Mouse (Mus musculus) liver, embryonic 13.5 days (tissue): Measurements from ENCODE around the gene Arl5c. TPM values are rescaled to one million over a fixed set of nuclear protein-coding genes. Genes with fewer than 3 reads are reported as not detected.

Experiments used
- ATAC-seq: fragments of 200-750 bp; cut with Nextera tagmentation; 2 replicates; pipeline ENCODE4 v1.8.0; 2017; ENCODE audit warnings: low read depth, mild to moderate bottlenecking, moderate number of reproducible peaks, moderate library complexity
- DNase-seq: peaks from one replicate; pipeline ENCODE4 v3.0.0; 2022
- H3K27ac ChIP-seq: fragments of 300-500 bp; sonication (generic); 2 replicates; pipeline ENCODE4 v1.5.1; 2015; ENCODE audit warnings: moderate library complexity, mild to moderate bottlenecking, inconsistent platforms
- H3K27me3 ChIP-seq: fragments of 300-500 bp; sonication (generic); 2 replicates; pipeline ENCODE4 v1.6.1; 2015; ENCODE audit warnings: mild to moderate bottlenecking, inconsistent platforms
- H3K36me3 ChIP-seq: fragments of 300-500 bp; sonication (generic); 2 replicates; pipeline ENCODE4 v1.6.1; 2015; ENCODE audit warnings: mild to moderate bottlenecking, inconsistent platforms
- H3K4me1 ChIP-seq: fragments of 300-500 bp; sonication (generic); replicated peaks from 2 replicates; pipeline ENCODE4 v1.6.1; 2015; ENCODE audit warnings: inconsistent platforms
- H3K4me2 ChIP-seq: fragments of 300-500 bp; sonication (generic); 2 replicates; pipeline ENCODE4 v1.6.1; 2015; ENCODE audit warnings: inconsistent platforms, mild to moderate bottlenecking, moderate library complexity
- H3K4me3 ChIP-seq: fragments of 300-500 bp; sonication (generic); replicated peaks from 2 replicates; pipeline ENCODE4 v1.5.1; 2015; ENCODE audit warnings: mild to moderate bottlenecking, inconsistent platforms
- H3K9ac ChIP-seq: fragments of 300-500 bp; sonication (generic); 2 replicates; pipeline ENCODE4 v1.6.1; 2015; ENCODE audit warnings: mild to moderate bottlenecking, inconsistent platforms
- H3K9me3 ChIP-seq: fragments of 300-500 bp; sonication (generic); replicated peaks from 2 replicates; pipeline ENCODE4 v1.6.1; 2016; ENCODE audit warnings: inconsistent platforms
- whole genome bisulfite sequencing: fragments of 180-500 bp; shearing (Covaris S2); methylation state at CpG from one replicate; pipeline ENCODE4 v1.1.7; 2015; ENCODE audit not compliant: insufficient replicate concordance; 5-methylcytosine and 5-hydroxymethylcytosine counted together
- polyA plus RNA-seq: library from polyadenylated mRNA; unstranded; fragments of >200 nt; fragmentation: Nextera tagmentation; extraction: Ambion mirVana; gene quantifications from 2 replicates; pipeline ENCODE4 v1.2.1, GENCODE M21; 2015

The Arl5c gene
- polyA plus RNA-seq, 1 experiment from 2014 or later = 12.8 TPM

- H3K9ac ChIP-seq = no peak overlapping the region
- no peak overlapping the region for H3K4me3 ChIP-seq
- no peaks in the 10 kb centered on the region for H3K4me1 ChIP-seq
- H3K9me3 ChIP-seq = no peaks in the 10 kb centered on the region
- DNase-seq (no peak), ATAC-seq (no peak)
- H3K36me3 ChIP-seq = no peaks in the 10 kb centered on the region
- H3K27ac ChIP-seq = no peak overlapping the region
- H3K4me2 ChIP-seq = no peak overlapping the region
- 46% methylated on average over 5 of the region's 5 CpGs for WGBS
- peaks cover 25% of the 10 kb centered on the region for H3K27me3 ChIP-seq
These were observed 18.2 kb downstream of the Arl5c start for GRCm38 (mm10) chr11:97977797-97978196.

DNA sequence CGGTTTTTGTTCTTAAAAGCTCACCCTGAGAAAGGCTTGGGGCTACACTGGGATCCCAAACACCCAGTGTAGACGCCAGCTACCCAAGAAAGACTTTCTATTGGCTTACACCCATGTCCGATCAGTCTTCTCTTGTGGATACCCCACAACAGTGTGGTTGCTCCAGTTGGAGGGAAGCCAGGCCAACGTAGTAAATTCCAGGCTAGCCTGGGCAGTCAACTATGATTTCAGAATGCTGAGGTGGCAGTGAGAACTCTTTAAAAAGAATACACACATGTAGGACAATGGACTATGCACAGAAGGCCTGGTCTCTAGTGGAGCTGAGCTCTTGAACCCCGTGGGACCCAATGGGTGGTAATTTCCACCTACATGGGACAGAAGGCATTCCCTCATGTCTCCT lies 21.2 kb downstream of the Arl5c start:
- H3K27me3 ChIP-seq = peaks cover 18% of the 10 kb centered on the region; the same call in 1 of the 2 replicates
- no peaks in the 10 kb centered on the region for H3K9me3 ChIP-seq
- no peaks in the 10 kb centered on the region for H3K36me3 ChIP-seq
- H3K9ac ChIP-seq = no peak overlapping the region
- DNase-seq (no peak), ATAC-seq (no peak)
- no peak overlapping the region for H3K27ac ChIP-seq
- H3K4me3 ChIP-seq = no peak overlapping the region
- 61% methylated on average over 5 of the region's 5 CpGs for WGBS
- no peak overlapping the region for H3K4me2 ChIP-seq
- no peaks in the 10 kb centered on the region for H3K4me1 ChIP-seq

DNA sequence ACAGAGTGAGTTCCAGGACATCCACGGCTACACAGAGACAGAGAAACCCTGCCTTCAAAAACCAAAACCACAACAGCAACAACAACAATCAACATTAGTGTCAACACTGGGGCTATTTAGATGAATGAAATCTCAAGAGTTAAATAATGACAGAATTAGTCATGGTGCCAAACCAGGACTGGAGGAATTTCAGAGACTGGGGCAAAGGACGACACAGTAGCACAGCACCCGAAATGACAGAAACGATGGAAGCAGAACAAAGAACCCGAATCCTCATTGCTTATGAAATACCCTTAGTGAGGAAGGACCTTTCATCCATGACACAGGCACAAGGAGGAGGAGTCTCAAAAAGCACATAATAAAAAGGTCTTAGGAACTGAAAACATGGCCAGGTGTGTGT lies 21.8 kb downstream of the Arl5c start:
- H3K4me2 ChIP-seq = no peak overlapping the region
- H3K27me3 ChIP-seq = peaks cover 13% of the 10 kb centered on the region; the same call in 1 of the 2 replicates
- 78% methylated on average over 5 of the region's 5 CpGs for WGBS
- ATAC-seq (no peak), DNase-seq (no peak)
- H3K4me1 ChIP-seq = no peaks in the 10 kb centered on the region
- H3K36me3 ChIP-seq = no peaks in the 10 kb centered on the region
- H3K27ac ChIP-seq = no peak overlapping the region
- H3K9ac ChIP-seq = no peak overlapping the region
- no peak overlapping the region for H3K4me3 ChIP-seq
- H3K9me3 ChIP-seq = no peaks in the 10 kb centered on the region

- no peak overlapping the region for H3K9ac ChIP-seq
- no peaks in the 10 kb centered on the region for H3K9me3 ChIP-seq
- no peak overlapping the region for H3K4me3 ChIP-seq
- no peaks in the 10 kb centered on the region for H3K4me1 ChIP-seq
- H3K27me3 ChIP-seq = peaks cover 16% of the 10 kb centered on the region; the same call in 1 of the 2 replicates
- 64% methylated on average over 2 of the region's 2 CpGs for WGBS
- H3K36me3 ChIP-seq = no peaks in the 10 kb centered on the region
- no peak overlapping the region for H3K4me2 ChIP-seq
- no peak overlapping the region for H3K27ac ChIP-seq
- ATAC-seq (no peak), DNase-seq (no peak)
These were observed 23.5 kb downstream of the Arl5c start for GRCm38 (mm10) chr11:97972434-97972833.

DNA sequence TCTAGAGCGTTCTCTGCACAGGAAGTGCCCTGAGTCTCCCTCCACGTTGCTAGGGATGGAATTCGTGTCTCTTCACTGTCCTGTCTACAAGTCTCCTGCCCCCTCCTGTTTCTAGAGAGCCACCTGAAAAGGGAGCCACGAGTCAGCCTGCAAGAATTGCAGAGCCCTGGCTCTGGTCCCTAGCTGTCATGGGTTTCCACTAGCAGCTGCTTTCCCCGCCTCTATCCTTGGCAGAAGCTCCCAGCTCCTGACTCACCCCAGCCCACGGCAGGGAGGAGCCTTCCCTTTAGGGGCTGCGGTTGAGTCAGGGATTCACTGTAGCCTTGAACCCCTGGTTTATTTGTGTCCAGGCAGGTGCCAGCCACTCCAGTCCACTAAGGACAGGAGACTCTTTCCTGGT lies 24.7 kb downstream of the Arl5c start:
- Histone ChIP-seq H3K4me2 (no peak overlapping the region), H3K9ac (no peak overlapping the region), H3K4me3 (no peak overlapping the region), H3K4me1 (no peaks in the 10 kb centered on the region), H3K27me3 (peaks cover 27% of the 10 kb centered on the region), H3K9me3 (no peaks in the 10 kb centered on the region), H3K27ac (no peak overlapping the region), H3K36me3 (no peaks in the 10 kb centered on the region)
- DNase-seq (no peak), ATAC-seq (no peak)
- WGBS = 26% methylated on average over 7 of the region's 7 CpGs

DNA sequence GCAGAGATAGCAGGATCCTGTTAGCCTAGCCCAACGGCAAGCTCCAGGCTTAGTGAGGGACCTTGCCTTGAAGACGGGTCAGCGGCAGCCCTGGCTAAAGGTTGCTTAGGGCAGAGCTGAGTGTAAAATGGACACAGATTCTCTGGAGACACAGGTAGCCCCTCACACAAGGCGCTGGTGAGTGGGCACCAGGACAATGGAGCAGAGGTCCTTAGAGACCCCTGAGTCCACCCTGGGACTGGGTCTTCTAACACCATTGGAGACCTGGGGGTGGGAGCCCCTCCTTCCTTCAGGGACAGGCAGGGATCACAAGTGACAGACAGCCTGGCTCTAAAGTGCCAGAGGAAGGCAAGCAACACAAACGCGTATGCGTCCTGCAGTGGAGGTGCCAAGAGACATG lies 25.2 kb downstream of the Arl5c start:
- Histone ChIP-seq H3K9ac (no peak overlapping the region), H3K9me3 (no peaks in the 10 kb centered on the region), H3K27ac (no peak overlapping the region), H3K36me3 (no peaks in the 10 kb centered on the region), H3K4me1 (no peaks in the 10 kb centered on the region), H3K4me2 (no peak overlapping the region), H3K4me3 (no peak overlapping the region), H3K27me3 (peaks cover 28% of the 10 kb centered on the region)
- no peak for ATAC-seq
- no peak for DNase-seq
- WGBS = 71% methylated on average over 7 of the region's 7 CpGs

DNA sequence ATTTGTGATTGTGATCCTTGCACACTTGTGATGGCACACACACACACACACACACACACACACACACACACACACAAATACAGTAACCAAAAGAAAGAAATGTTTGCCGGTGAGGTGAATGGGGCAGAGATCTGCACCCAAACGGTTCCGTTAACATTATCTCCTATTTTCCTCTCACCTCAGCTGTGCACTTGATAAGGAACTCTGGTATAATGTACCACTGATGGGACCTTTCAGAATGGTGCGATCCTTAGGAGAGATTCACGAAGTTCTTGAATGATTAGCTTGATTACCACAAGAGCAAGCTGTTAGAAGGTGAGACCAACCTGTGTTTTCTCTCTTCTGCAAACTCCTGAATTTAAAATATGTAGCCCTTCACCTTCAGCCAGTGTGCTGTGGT lies 27.6 kb downstream of the Arl5c start:
- ATAC-seq = no peak
- Histone ChIP-seq H3K4me2 (no peak overlapping the region), H3K4me3 (no peak overlapping the region), H3K4me1 (no peaks in the 10 kb centered on the region), H3K36me3 (no peaks in the 10 kb centered on the region), H3K9me3 (no peaks in the 10 kb centered on the region), H3K27me3 (peaks cover 36% of the 10 kb centered on the region), H3K9ac (no peak overlapping the region), H3K27ac (no peak overlapping the region)
- 43% methylated on average over 5 of the region's 5 CpGs for WGBS
- no peak for DNase-seq

- peaks cover 36% of the 10 kb centered on the region for H3K27me3 ChIP-seq
- H3K9me3 ChIP-seq = no peaks in the 10 kb centered on the region
- no peak for ATAC-seq
- 51% methylated on average over 2 of the region's 2 CpGs for WGBS
- DNase-seq = no peak
- H3K9ac ChIP-seq = no peak overlapping the region
- H3K4me3 ChIP-seq = no peak overlapping the region
- H3K4me2 ChIP-seq = no peak overlapping the region
- no peaks in the 10 kb centered on the region for H3K4me1 ChIP-seq
- no peaks in the 10 kb centered on the region for H3K36me3 ChIP-seq
- H3K27ac ChIP-seq = no peak overlapping the region
These were observed 28.9 kb downstream of the Arl5c start for GRCm38 (mm10) chr11:97967114-97967513.

- no peaks in the 10 kb centered on the region for H3K9me3 ChIP-seq
- WGBS = 61% methylated on average over 1 of the region's 1 CpGs
- H3K4me1 ChIP-seq = peaks cover 5% of the 10 kb centered on the region; the same call in 1 of the 2 replicates
- H3K36me3 ChIP-seq = no peaks in the 10 kb centered on the region
- H3K9ac ChIP-seq = no peak overlapping the region
- no peak overlapping the region for H3K27ac ChIP-seq
- no peak overlapping the region for H3K4me3 ChIP-seq
- H3K27me3 ChIP-seq = 0 out of 2 replicates have a peak, but pooled peaks cover 8% of the 10 kb centered on the region
- DNase-seq (no peak), ATAC-seq (no peak)
- H3K4me2 ChIP-seq = no peak overlapping the region
These were observed 35.1 kb downstream of the Arl5c start for GRCm38 (mm10) chr11:97960907-97961306.

DNA sequence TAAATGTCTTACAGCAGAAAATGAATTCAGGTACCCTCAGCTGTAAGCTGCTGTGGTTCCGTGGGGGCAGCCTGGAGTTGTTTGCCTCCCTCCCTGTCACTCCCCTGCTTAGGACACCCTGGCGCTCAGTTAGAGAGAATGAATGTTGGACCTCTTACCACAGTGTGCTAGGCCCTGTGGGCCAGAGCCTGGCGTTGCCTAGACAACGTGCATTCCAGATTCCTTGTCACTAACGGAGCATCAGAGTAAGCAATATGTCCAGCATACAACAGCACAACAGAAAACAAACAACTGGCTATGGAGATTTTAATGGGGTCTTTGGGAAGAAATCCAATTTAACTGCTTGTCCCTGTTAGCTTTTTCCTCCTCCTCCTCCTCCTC lies 36.7 kb downstream of the Arl5c start:
- H3K36me3 ChIP-seq = no peaks in the 10 kb centered on the region
- ATAC-seq = no peak
- H3K27ac ChIP-seq = no peak overlapping the region
- H3K27me3 ChIP-seq = no peaks in the 10 kb centered on the region
- H3K9ac ChIP-seq = no peak overlapping the region
- 66% methylated on average over 5 of the region's 5 CpGs for whole genome bisulfite sequencing
- no peaks in the 10 kb centered on the region for H3K9me3 ChIP-seq
- H3K4me1 ChIP-seq = peaks cover 16% of the 10 kb centered on the region
- no peak for DNase-seq
- no peak overlapping the region for H3K4me2 ChIP-seq
- H3K4me3 ChIP-seq = no peak overlapping the region

GRCm38 (mm10) chr11:97958641-97959299 lies 37.2 kb downstream of the Arl5c start:
- H3K9ac ChIP-seq = no peak overlapping the region
- peaks cover 22% of the 10 kb centered on the region for H3K4me1 ChIP-seq
- no peak overlapping the region for H3K27ac ChIP-seq
- H3K36me3 ChIP-seq = no peaks in the 10 kb centered on the region
- DNase-seq (no peak), ATAC-seq (no peak)
- H3K27me3 ChIP-seq = no peaks in the 10 kb centered on the region
- no peak overlapping the region for H3K4me3 ChIP-seq
- H3K4me2 ChIP-seq = no peak overlapping the region
- 50% methylated on average over 7 of the region's 7 CpGs for WGBS
- no peaks in the 10 kb centered on the region for H3K9me3 ChIP-seq

- 62% methylated on average over 6 of the region's 6 CpGs for WGBS
- ATAC-seq = no peak
- H3K36me3 ChIP-seq = no peaks in the 10 kb centered on the region
- DNase-seq = no peak
- peaks cover 30% of the 10 kb centered on the region for H3K4me1 ChIP-seq
- H3K9me3 ChIP-seq = no peaks in the 10 kb centered on the region
- H3K27ac ChIP-seq = no peak overlapping the region
- H3K4me2 ChIP-seq = no peak overlapping the region
- H3K9ac ChIP-seq = no peak overlapping the region
- H3K4me3 ChIP-seq = no peak overlapping the region
- no peaks in the 10 kb centered on the region for H3K27me3 ChIP-seq
These were observed 38.9 kb downstream of the Arl5c start for GRCm38 (mm10) chr11:97956905-97957560.
